Mouse (Mus musculus) forebrain, embryonic 11.5 days (tissue): ENCODE measurements at regions not wholly inside any gene's neighbourhood (a gene's known extent, or its start where the extent isn't known, plus 50 kb on each side); places are given as distances from the start of the nearest gene placed in this dataset.
A peak's percentile ranks its signal among the peaks of the same experiment; 100 is the strongest.

Experiments used
- ATAC-seq: fragments of 200-750 bp; cut with Nextera tagmentation; replicated peaks from 2 replicates; pipeline ENCODE4 v1.8.0; 2017; ENCODE audit warnings: moderate TSS enrichment; ENCODE audit not compliant: low FRiP score
- DNase-seq: peaks from one replicate; pipeline ENCODE4 v3.0.0-alpha.2; 2017; ENCODE audit warnings: low spot score
- H3K27ac ChIP-seq: fragments of 300-500 bp; sonication (generic); 2 replicates; pipeline ENCODE4 v1.5.1; 2014; ENCODE audit warnings: low read depth, low read length
- H3K27me3 ChIP-seq: fragments of 300-500 bp; sonication (generic); 2 replicates; pipeline ENCODE4 v1.6.1; 2014; ENCODE audit warnings: mild to moderate bottlenecking, low read length, mixed read lengths; ENCODE audit not compliant: control insufficient read depth, insufficient read depth
- H3K36me3 ChIP-seq: fragments of 300-500 bp; sonication (generic); 2 replicates; pipeline ENCODE4 v1.6.1; 2014; ENCODE audit warnings: mild to moderate bottlenecking, low read length, moderate library complexity, mixed read lengths; ENCODE audit not compliant: control insufficient read depth, insufficient read depth
- H3K4me1 ChIP-seq: fragments of 300-500 bp; sonication (generic); replicated peaks from 2 replicates; pipeline ENCODE4 v1.6.1; 2014; ENCODE audit warnings: low read length, mixed read lengths; ENCODE audit not compliant: control insufficient read depth, insufficient read depth
- H3K4me2 ChIP-seq: fragments of 300-500 bp; sonication (generic); 2 replicates; pipeline ENCODE4 v1.6.1; 2014; ENCODE audit warnings: low read depth, mild to moderate bottlenecking, low read length, moderate library complexity, mixed read lengths; ENCODE audit not compliant: severe bottlenecking
- H3K4me3 ChIP-seq: fragments of 300-500 bp; sonication (generic); 2 replicates; pipeline ENCODE4 v1.5.1; 2014; ENCODE audit warnings: low read depth, low read length
- H3K9ac ChIP-seq: fragments of 300-500 bp; sonication (generic); 2 replicates; pipeline ENCODE4 v1.6.1; 2014; ENCODE audit warnings: low read length
- H3K9me3 ChIP-seq: fragments of 300-500 bp; sonication (generic); 2 replicates; pipeline ENCODE4 v1.6.1; 2016; ENCODE audit warnings: low read length, mixed read lengths; ENCODE audit not compliant: control insufficient read depth
- WGBS: fragments of 180-500 bp; shearing (Covaris S2); extraction: QIAGEN DNeasy Blood & Tissue Kit; methylation state at CpG from one replicate; pipeline ENCODE4 v1.1.7; 2014; 5-methylcytosine and 5-hydroxymethylcytosine counted together

DNA sequence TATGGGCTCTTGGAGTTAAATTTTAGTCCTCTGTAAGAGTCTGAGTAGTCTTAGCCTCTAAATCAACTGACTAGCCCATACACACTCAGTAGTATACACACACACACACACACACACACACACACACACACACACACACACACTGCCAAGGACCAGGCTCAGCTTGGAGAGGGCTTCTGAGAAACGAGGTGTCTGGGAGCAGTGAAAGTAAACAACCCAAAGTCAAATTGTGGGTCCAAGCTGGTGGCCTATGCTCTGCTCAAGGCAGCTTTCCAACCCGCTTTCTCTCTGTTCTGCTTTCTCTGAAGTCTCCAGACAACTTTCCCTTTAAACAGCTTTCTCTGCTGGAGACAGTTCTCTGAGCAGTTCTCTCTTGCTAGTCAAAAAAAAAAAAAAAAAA is 157.6 kb upstream of the Ubash3b start:
- Histone ChIP-seq H3K9me3 (no peaks in the 10 kb centered on the region; the same call in 1 of the 2 replicates), H3K27me3 (no peaks in the 10 kb centered on the region), H3K27ac (no peak overlapping the region), H3K36me3 (no peaks in the 10 kb centered on the region), H3K4me2 (no peak overlapping the region), H3K9ac (no peak overlapping the region), H3K4me1 (no peaks in the 10 kb centered on the region), H3K4me3 (no peak overlapping the region)
- DNase-seq = no peak
- ATAC-seq = no peak
- WGBS = 85% methylated on average over 2 of the region's 2 CpGs

DNA sequence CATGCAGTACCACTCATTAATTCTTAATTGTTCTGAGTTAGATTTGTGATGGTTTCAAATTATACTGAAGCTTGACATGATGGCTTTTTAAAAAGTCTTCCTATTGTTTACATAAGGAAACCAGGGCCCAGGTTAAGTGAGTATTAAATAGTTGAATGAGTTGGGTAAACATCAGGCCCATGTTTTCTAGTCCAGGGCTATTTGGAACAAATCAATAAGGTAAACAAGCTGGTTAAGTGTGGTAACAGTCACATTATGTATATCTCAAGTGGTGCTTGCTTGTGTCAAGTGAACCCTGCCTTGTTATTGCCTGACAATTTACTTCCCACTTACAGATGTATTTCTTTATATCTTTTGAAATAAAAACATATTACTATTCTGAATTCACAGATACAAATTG is 144.7 kb upstream of the Ubash3b start:
- no peak for DNase-seq
- no peak overlapping the region for H3K4me2 ChIP-seq
- peaks cover 6% of the 10 kb centered on the region; the same call in 1 of the 2 replicates for H3K4me1 ChIP-seq
- no peak overlapping the region for H3K27ac ChIP-seq
- no peaks in the 10 kb centered on the region for H3K36me3 ChIP-seq
- H3K9me3 ChIP-seq = no peaks in the 10 kb centered on the region
- no peak overlapping the region for H3K4me3 ChIP-seq
- ATAC-seq = no peak
- no peak overlapping the region for H3K9ac ChIP-seq
- no peaks in the 10 kb centered on the region for H3K27me3 ChIP-seq

DNA sequence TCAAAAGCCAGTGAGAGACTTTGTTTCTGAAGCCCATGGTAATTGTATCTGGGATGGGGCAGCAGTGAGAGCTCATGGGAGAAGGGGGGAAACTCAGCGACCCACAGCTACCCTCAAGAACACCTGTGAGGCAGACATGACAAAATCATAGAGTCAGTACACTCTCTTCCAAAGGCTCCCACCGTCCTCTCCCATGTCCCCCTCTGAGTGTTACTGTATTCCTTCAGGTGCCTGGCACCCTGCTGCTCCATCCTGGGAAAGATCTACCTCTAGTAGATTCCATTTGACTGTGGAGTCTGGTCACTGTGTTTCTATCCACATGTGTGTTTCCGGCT is 142.0 kb upstream of the Ubash3b start:
- peaks cover 6% of the 10 kb centered on the region; the same call in 1 of the 2 replicates for H3K4me1 ChIP-seq
- DNase-seq = no peak
- no peaks in the 10 kb centered on the region for H3K36me3 ChIP-seq
- no peaks in the 10 kb centered on the region for H3K27me3 ChIP-seq
- no peak for ATAC-seq
- H3K27ac ChIP-seq = no peak overlapping the region
- no peak overlapping the region for H3K4me3 ChIP-seq
- no peak overlapping the region for H3K9ac ChIP-seq
- no peaks in the 10 kb centered on the region for H3K9me3 ChIP-seq
- H3K4me2 ChIP-seq = no peak overlapping the region
- 45% methylated on average over 3 of the region's 3 CpGs for whole genome bisulfite sequencing

DNA sequence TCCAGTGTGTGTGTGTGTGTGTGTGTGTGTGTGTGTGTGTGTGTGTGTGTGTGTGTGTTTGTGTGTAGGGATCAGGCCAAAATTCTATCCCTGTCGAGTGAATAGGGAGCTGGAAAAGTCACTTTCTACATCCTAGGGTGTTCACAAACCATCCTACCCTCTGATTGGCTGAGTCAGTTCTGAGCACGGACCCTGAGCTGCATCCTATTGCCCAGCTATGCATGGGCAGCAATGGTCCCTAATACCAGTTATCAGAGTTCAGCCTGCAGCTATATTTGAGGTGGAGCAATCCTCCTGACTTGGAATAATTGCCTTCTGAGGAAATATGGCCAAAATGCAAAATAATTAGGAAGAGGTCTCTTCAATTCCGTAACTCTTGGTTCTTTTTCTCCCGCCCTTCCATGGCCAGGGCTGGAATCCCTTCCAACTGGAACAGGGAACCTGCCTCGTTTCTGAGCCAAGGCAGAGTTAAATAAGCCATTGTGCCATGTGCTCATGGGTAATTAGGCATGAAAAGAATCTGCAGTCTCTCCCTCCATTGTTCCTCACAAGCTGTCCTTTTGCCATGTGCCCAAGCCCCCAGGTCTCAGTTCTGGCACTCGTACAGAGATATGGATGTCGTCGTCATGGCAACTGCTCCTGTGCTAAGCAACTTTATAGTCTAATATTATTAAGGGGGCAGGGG is 141.5 kb upstream of the Ubash3b start:
- 28% methylated on average over 8 of the region's 8 CpGs for WGBS
- H3K27me3 ChIP-seq = no peaks in the 10 kb centered on the region
- H3K4me2 ChIP-seq = no peak overlapping the region
- no peak overlapping the region for H3K4me3 ChIP-seq
- peaks cover 6% of the 10 kb centered on the region; the same call in 1 of the 2 replicates for H3K4me1 ChIP-seq
- DNase-seq = peak; percentile 52
- H3K9ac ChIP-seq = no peak overlapping the region
- H3K9me3 ChIP-seq = no peaks in the 10 kb centered on the region
- H3K27ac ChIP-seq = no peak overlapping the region
- peak; percentile 58 for ATAC-seq
- H3K36me3 ChIP-seq = no peaks in the 10 kb centered on the region

DNA sequence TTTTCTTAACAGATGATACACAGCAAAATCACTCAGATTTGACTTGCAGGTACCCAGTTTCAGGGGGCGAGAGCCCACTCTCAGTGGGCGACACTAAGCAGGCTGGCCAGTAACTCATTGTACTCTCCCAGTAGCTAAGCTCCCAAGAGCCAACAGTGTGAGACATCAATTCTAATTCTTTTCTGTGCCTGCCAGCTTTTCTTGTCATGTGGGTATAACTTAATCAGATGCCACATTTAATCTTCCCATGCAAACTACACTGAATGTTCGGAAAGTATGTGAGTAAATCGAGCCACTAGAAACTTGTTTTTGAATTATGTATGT is 124.6 kb upstream of the Ubash3b start:
- Histone ChIP-seq H3K4me1 (peaks cover 4% of the 10 kb centered on the region; the same call in 1 of the 2 replicates), H3K4me2 (no peak overlapping the region), H3K9me3 (no peaks in the 10 kb centered on the region; the same call in 1 of the 2 replicates), H3K9ac (no peak overlapping the region), H3K27me3 (no peaks in the 10 kb centered on the region), H3K4me3 (no peak overlapping the region), H3K27ac (no peak overlapping the region), H3K36me3 (no peaks in the 10 kb centered on the region)
- no peak for ATAC-seq
- 89% methylated on average over 4 of the region's 4 CpGs for WGBS
- no peak for DNase-seq

DNA sequence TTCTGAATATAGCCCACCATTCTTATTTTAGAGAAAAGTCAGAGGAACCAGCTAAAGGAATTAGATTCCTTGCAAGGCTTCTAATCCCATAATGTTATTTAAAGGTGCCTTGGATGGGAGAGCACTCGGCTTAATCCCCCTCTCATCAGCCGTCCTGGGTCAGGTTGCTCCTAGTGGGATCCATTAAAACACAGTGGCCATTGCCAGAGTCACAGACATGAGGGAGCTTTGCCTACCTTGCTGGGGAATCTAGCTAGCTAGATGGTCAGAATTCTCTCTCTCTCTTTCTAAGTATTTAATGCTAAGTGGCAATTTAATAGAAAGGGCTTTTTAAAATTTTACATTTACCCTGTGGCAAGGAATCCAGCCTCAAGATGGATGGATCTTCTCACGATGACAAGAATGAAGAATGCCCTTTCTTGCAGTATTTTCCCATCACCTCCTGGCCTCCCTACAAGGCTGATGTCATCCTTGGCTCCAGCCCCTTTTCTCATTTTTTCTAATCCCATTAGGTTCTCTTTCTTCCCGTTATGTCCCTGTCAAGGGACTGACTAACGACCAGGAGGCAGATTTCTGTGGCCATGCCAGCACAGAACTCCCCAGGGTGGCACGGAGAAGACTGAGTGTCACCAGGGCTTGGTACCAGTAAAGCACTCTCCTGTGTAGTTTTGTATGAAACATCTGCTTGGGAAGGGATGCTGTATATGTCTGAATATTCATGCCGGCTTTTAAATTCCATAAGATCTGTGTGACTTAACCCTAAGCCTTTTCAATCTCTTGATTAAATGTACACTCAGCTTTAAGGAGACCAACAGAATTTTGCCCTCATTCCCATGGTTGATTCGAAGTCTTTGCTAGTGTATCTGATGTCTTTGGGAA is 124.0 kb upstream of the Ubash3b start:
- WGBS = 44% methylated on average over 8 of the region's 8 CpGs
- Histone ChIP-seq H3K9me3 (no peaks in the 10 kb centered on the region), H3K9ac (no peak overlapping the region), H3K27me3 (no peaks in the 10 kb centered on the region), H3K36me3 (no peaks in the 10 kb centered on the region), H3K4me1 (peaks cover 4% of the 10 kb centered on the region; the same call in 1 of the 2 replicates), H3K27ac (no peak overlapping the region), H3K4me2 (no peak overlapping the region), H3K4me3 (no peak overlapping the region)
- no peak for ATAC-seq
- DNase-seq = no peak

DNA sequence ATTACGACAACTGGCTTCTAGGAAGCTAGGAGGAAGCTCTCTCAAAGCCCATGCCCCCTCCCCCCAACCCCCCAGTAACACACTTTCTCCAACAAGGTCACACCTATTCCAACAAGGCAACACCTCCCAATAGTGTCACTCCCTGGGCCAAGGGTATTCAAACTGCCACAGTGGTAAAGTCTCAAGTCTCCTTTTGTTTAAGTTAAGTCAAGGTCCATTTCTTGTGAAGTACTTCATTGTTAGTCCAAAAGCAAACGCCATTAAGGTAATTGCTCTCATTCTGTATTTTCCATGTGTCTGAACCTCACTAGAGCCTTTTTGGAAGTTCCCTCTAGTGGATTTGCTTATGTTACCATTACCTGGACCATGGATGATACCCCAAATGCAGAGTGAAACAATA is 116.2 kb upstream of the Ubash3b start:
- H3K27me3 ChIP-seq = no peaks in the 10 kb centered on the region
- no peak overlapping the region for H3K9ac ChIP-seq
- ATAC-seq (no peak), DNase-seq (no peak)
- peaks cover 3% of the 10 kb centered on the region; the same call in 1 of the 2 replicates for H3K9me3 ChIP-seq
- H3K4me1 ChIP-seq = no peaks in the 10 kb centered on the region; the same call in 1 of the 2 replicates
- H3K4me2 ChIP-seq = no peak overlapping the region
- H3K36me3 ChIP-seq = no peaks in the 10 kb centered on the region
- 88% methylated on average over 2 of the region's 2 CpGs for WGBS
- no peak overlapping the region for H3K4me3 ChIP-seq
- no peak overlapping the region for H3K27ac ChIP-seq

DNA sequence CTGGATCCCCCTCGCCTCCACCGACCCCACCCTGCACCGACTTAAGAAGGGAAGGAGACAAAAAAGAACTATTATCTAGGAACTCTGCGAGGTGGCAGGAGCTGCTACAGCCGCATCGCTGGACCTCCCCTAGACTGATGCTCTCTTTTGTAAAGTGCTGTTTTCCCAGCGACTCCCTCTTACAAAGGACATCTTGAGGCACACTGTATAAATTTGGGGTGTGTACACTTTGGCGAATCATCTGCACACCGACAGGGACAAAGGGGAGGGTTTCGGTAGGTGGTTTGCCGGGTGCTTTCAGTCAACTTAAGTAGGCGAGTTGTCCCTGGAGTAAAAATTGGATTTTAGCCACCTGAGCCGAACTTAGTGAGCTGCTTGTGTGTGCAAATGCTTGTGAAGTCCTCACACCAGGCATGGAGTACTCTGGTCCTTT is 112.4 kb upstream of the Ubash3b start:
- ATAC-seq = peak; percentile 81; the same call in 1 of the 2 replicates
- peak; percentile 58 for DNase-seq
- peak overlapping the region; percentile 83 for H3K27ac ChIP-seq
- 4% methylated on average over 13 of the region's 13 CpGs for WGBS
- no peaks in the 10 kb centered on the region for H3K36me3 ChIP-seq
- no peaks in the 10 kb centered on the region; the same call in 1 of the 2 replicates for H3K4me1 ChIP-seq
- H3K27me3 ChIP-seq = no peaks in the 10 kb centered on the region
- peak overlapping the region; percentile 41 for H3K9ac ChIP-seq
- peaks cover 3% of the 10 kb centered on the region; the same call in 1 of the 2 replicates for H3K9me3 ChIP-seq
- peak overlapping the region; percentile 30 for H3K4me3 ChIP-seq
- peak overlapping the region; percentile 64 for H3K4me2 ChIP-seq
